Mouse (Mus musculus) CH12F3 (cell line): Measurements from ENCODE around the gene Gm20388.
"Not testable (repeated sequence)": the region's sequence is repeated elsewhere in the genome, so short reads cannot be mapped to it uniquely, and the experiment has no call there.

Experiments used
- in situ Hi-C: fragments of 300-500 bp; cut with MboI; formaldehyde crosslinking; loops from 2 replicates; pipeline ENCODE4 v1.14.3; 2020; ENCODE audit warnings: low sequenced_read_pairs

Gene Gm20388

GRCm38 (mm10) chr8:123235520-123236497 lies 3325.2 kb downstream of the Gm20388 start, which contains the start of gene Spata2l:
Gene Spata2l, minus strand, starts transcription at chr8:123236233.
- in situ Hi-C loops: no loop called here

GRCm38 (mm10) chr8:123239398-123239797 lies 3328.8 kb downstream of the Gm20388 start:
- in situ Hi-C loops: no loop called here

GRCm38 (mm10) chr8:123242107-123242923 lies 3331.7 kb downstream of the Gm20388 start:
- in situ Hi-C loops: no loop called here

GRCm38 (mm10) chr8:123243053-123243452 lies 3332.4 kb downstream of the Gm20388 start:
- in situ Hi-C loops: no loop called here

- in situ Hi-C loops: no loop called here
Measured at GRCm38 (mm10) chr8:123244382-123244781, 3333.7 kb downstream of the Gm20388 start.

- in situ Hi-C loops: no loop called here
Measured at GRCm38 (mm10) chr8:123245543-123245942, 3334.9 kb downstream of the Gm20388 start.

- in situ Hi-C loops: no loop called here
Measured at GRCm38 (mm10) chr8:123247748-123248147, 3337.1 kb downstream of the Gm20388 start.

- in situ Hi-C loops: no loop called here
Measured at GRCm38 (mm10) chr8:123248596-123248995, 3338.0 kb downstream of the Gm20388 start.

- in situ Hi-C loops: no loop called here
Measured at GRCm38 (mm10) chr8:123250940-123251339, 3340.3 kb downstream of the Gm20388 start.

GRCm38 (mm10) chr8:123252925-123253324 lies 3342.3 kb downstream of the Gm20388 start:
- in situ Hi-C loops: no loop called here

- in situ Hi-C loops: no loop called here
Measured at GRCm38 (mm10) chr8:123253451-123254098, 3342.9 kb downstream of the Gm20388 start.

- in situ Hi-C loops: no loop called here
Measured at GRCm38 (mm10) chr8:123254099-123254885, 3343.7 kb downstream of the Gm20388 start, which contains the start of the genes Zfp276 and Vps9d1. Gene Zfp276, plus strand, starts transcription at chr8:123254195. Gene Vps9d1, minus strand, starts transcription at chr8:123254348.

- in situ Hi-C loops: no loop called here
Measured at GRCm38 (mm10) chr8:123255170-123255569, 3344.5 kb downstream of the Gm20388 start.

- in situ Hi-C loops: no loop called here
Measured at GRCm38 (mm10) chr8:123257114-123257513, 3346.5 kb downstream of the Gm20388 start.

- in situ Hi-C loops: not testable (repeated sequence)
Measured at GRCm38 (mm10) chr8:123257593-123257992, 3347.0 kb downstream of the Gm20388 start.

- in situ Hi-C loops: no loop called here
Measured at GRCm38 (mm10) chr8:123267926-123268656, 3357.4 kb downstream of the Gm20388 start.

- in situ Hi-C loops: no loop called here
Measured at GRCm38 (mm10) chr8:123271147-123271546, 3360.5 kb downstream of the Gm20388 start.

- in situ Hi-C loops: no loop called here
Measured at GRCm38 (mm10) chr8:123271901-123272300, 3361.3 kb downstream of the Gm20388 start.

GRCm38 (mm10) chr8:123274447-123274846 lies 3363.8 kb downstream of the Gm20388 start:
- in situ Hi-C loops: no loop called here
